ENCODE assay signal across 21 mouse cellular contexts in genomic region chr2:169935642-169936041, GRCm38 (mm10).
A peak's percentile ranks its signal among the peaks of the same experiment; 100 is the strongest.
DNase-seq lines count a peak whose midpoint lies in the region; ATAC-seq and TF ChIP-seq lines count a peak whose summit lies in the region.
"Had no signal": no experiment of that assay in that cellular context is flagged by ENCODE, and none has a peak within 500 bp of the region (broad histone marks: within the 10 kb centered on the region; RNA-seq: fewer than 3 reads in every experiment).

No protein-coding gene starts in this region.

- no peaks in the 10 kb centered on the region for H3K4me1 ChIP-seq in heart, postnatal 0 days (ENCODE audit: control insufficient read depth, insufficient read depth)
- no peaks in the 10 kb centered on the region for H3K4me1 ChIP-seq in embryonic fibroblast, embryonic 13.5 days (ENCODE audit: control insufficient read depth, insufficient read depth, low read length)
- no peaks in the 10 kb centered on the region for H3K4me1 ChIP-seq in midbrain, embryonic 14.5 days (ENCODE audit: control insufficient read depth, insufficient read depth, low read length)
- H3K4me1 ChIP-seq: embryonic facial prominence, embryonic 13.5 days; forebrain, embryonic 10.5 days; heart, embryonic 15.5 days; hindbrain, embryonic 10.5 days; intestine, embryonic 15.5 days had no signal

- no peak overlapping the region for H3K9ac ChIP-seq in heart, postnatal 0 days (replicated peaks; ENCODE audit: low read depth, low read length)
- H3K9ac ChIP-seq in midbrain, embryonic 14.5 days (replicated peaks; ENCODE audit: low read length) = no peak overlapping the region
- H3K9ac ChIP-seq: embryonic facial prominence, embryonic 13.5 days; heart, embryonic 15.5 days; hindbrain, embryonic 14.5 days; intestine, embryonic 15.5 days had no signal

- 40% methylated on average over 6 of the region's 6 CpGs for WGBS in heart, postnatal 0 days
- 84% methylated on average over 6 of the region's 6 CpGs for WGBS in midbrain, embryonic 14.5 days

- TF ChIP-seq EP300 in heart, postnatal 0 days (IDR thresholded peaks at IDR 0.05; ENCODE audit: low read depth) = no peak

- no peak overlapping the region for H3K4me2 ChIP-seq in heart, postnatal 0 days (ENCODE audit: low read depth, low read length)
- H3K4me2 ChIP-seq in midbrain, embryonic 14.5 days (ENCODE audit: low read length) = no peak overlapping the region
- H3K4me2 ChIP-seq: embryonic facial prominence, embryonic 13.5 days; heart, embryonic 11.5 days; heart, embryonic 15.5 days; hindbrain, embryonic 14.5 days; intestine, embryonic 15.5 days had no signal

- H3K27ac ChIP-seq in heart, postnatal 0 days (ENCODE audit: low read depth) = no peak overlapping the region
- H3K27ac ChIP-seq in embryonic fibroblast, embryonic 13.5 days (ENCODE audit: insufficient read depth, low read length) = peak overlapping the region; percentile 10; the same call in 1 of the 2 replicates
- H3K27ac ChIP-seq in midbrain, embryonic 14.5 days (replicated peaks; ENCODE audit: low read depth, low read length) = no peak overlapping the region
- H3K27ac ChIP-seq: embryonic facial prominence, embryonic 13.5 days; forebrain, embryonic 10.5 days; heart, embryonic 15.5 days; hindbrain, embryonic 10.5 days; hindbrain, embryonic 14.5 days; intestine, embryonic 15.5 days had no signal

- ATAC-seq in heart, postnatal 0 days (ENCODE audit: insufficient read depth, low read depth) = peak; percentile 27; the same call in 1 of the 2 replicates
- no peak for ATAC-seq in midbrain, embryonic 14.5 days (ENCODE audit: low FRiP score, low TSS enrichment)
- ATAC-seq: forebrain, embryonic 14.5 days; intestine, embryonic 15.5 days had no signal

- DNase-seq in heart, postnatal 0 days (ENCODE audit: low spot score) = peak; percentile 15
- DNase-seq in heart, adult 8-10 months (ENCODE audit: low spot score) = no peak
- peak; percentile 48 for DNase-seq in NIH3T3 (ENCODE audit: low read depth)
- DNase-seq in adrenal gland, postnatal 36 days = no peak
- no peak for DNase-seq in midbrain, embryonic 14.5 days
- DNase-seq: adrenal gland, postnatal 14 days; cerebellum, adult 18-20 months; cerebellum, adult 9-11 months; cerebellum, postnatal 36 days; gastrocnemius, postnatal 36 days; heart, adult 18-20 months had no signal

- no peaks in the 10 kb centered on the region for H3K36me3 ChIP-seq in heart, postnatal 0 days (replicated peaks; ENCODE audit: control insufficient read depth, insufficient read depth, low read length)
- no peaks in the 10 kb centered on the region for H3K36me3 ChIP-seq in midbrain, embryonic 14.5 days (ENCODE audit: control insufficient read depth, insufficient read depth, low read length)
- H3K36me3 ChIP-seq: embryonic facial prominence, embryonic 13.5 days; forebrain, embryonic 10.5 days; heart, embryonic 15.5 days; hindbrain, embryonic 10.5 days; intestine, embryonic 15.5 days had no signal

- TF ChIP-seq POLR2A in embryonic fibroblast, embryonic 13.5 days (IDR thresholded peaks at IDR 0.05; ENCODE audit: low read depth, low read length) = no peak

- no peaks in the 10 kb centered on the region for H3K9me3 ChIP-seq in heart, postnatal 0 days (replicated peaks; ENCODE audit: control insufficient read depth, low read length)
- no peaks in the 10 kb centered on the region for H3K9me3 ChIP-seq in midbrain, embryonic 14.5 days (ENCODE audit: control insufficient read depth, low read length)
- H3K9me3 ChIP-seq: embryonic facial prominence, embryonic 13.5 days; forebrain, embryonic 10.5 days; heart, embryonic 15.5 days; hindbrain, embryonic 10.5 days; intestine, embryonic 15.5 days had no signal

- H3K27me3 ChIP-seq in heart, postnatal 0 days (ENCODE audit: control insufficient read depth, insufficient read depth, low read length) = no peaks in the 10 kb centered on the region
- no peaks in the 10 kb centered on the region for H3K27me3 ChIP-seq in midbrain, embryonic 14.5 days (ENCODE audit: control insufficient read depth, insufficient read depth, low read length)
- H3K27me3 ChIP-seq: embryonic facial prominence, embryonic 13.5 days; heart, embryonic 15.5 days; intestine, embryonic 15.5 days had no signal

- TF ChIP-seq CTCF in heart, postnatal 0 days (IDR thresholded peaks at IDR 0.05; ENCODE audit: low read depth) = no peak
- TF ChIP-seq CTCF in embryonic fibroblast, embryonic 13.5 days (IDR thresholded peaks at IDR 0.05; ENCODE audit: borderline replicate concordance, insufficient read depth, low read length) = no peak

- H3K4me3 ChIP-seq in heart, postnatal 0 days (ENCODE audit: low read depth, low read length) = no peak overlapping the region
- H3K4me3 ChIP-seq in embryonic fibroblast, embryonic 13.5 days (ENCODE audit: insufficient read depth, low read length) = no peak overlapping the region
- H3K4me3 ChIP-seq in midbrain, embryonic 14.5 days (replicated peaks; ENCODE audit: low read depth, low read length) = no peak overlapping the region
- H3K4me3 ChIP-seq: embryonic facial prominence, embryonic 13.5 days; erythroblast, embryonic 14.5 days; forebrain, embryonic 10.5 days; heart, embryonic 15.5 days; hindbrain, embryonic 10.5 days; intestine, embryonic 15.5 days had no signal

Comparison
In these comparisons a context has a peak if more than half of its experiments do, and no peak if none do; other contexts are left out.
1. DNase-seq: peak in heart, postnatal 0 days (single experiment) and NIH3T3 (single experiment); none in heart, adult 8-10 months (single experiment), adrenal gland, postnatal 36 days (0 of 2) and midbrain, embryonic 14.5 days (single experiment).